Mouse (Mus musculus) heart, postnatal 25 days (tissue): ENCODE measurements around the gene Gzmm. TPM values are rescaled to one million over a fixed set of nuclear protein-coding genes. Genes with fewer than 3 reads are reported as not detected.

Experiments used
- total RNA-seq, 2 experiments: library from RNA; stranded (reverse); gene quantifications; 2 replicates each; pipeline ENCODE4 v1.2.3; 2021

The Gzmm gene
- total RNA-seq, 2 experiments from 2014 or later: 6.0 to 7.2 TPM

Other genes with a start within 250 kb of the Gzmm start
- not detected for gene Vmn2r83, start 220.3 kb upstream of the Gzmm start, total RNA-seq
- gene Plpp2, start 155.2 kb upstream of the Gzmm start, total RNA-seq: 1 to 10 TPM; 2.7 to 2.9 TPM
- gene Mier2, start 133.8 kb upstream of the Gzmm start, total RNA-seq: 10 to 100 TPM; 12.2 to 12.3 TPM
- not detected for gene Theg, start 101.7 kb upstream of the Gzmm start, total RNA-seq
- gene C2cd4c, start 75.0 kb upstream of the Gzmm start, total RNA-seq: not detected
- gene Shc2, start 51.1 kb upstream of the Gzmm start, total RNA-seq: 1 to 10 TPM; 2.2 to 2.4 TPM
- not detected for gene Odf3l2, start 43.3 kb upstream of the Gzmm start, total RNA-seq
- not detected for gene Madcam1, start 24.5 kb upstream of the Gzmm start, total RNA-seq
- gene Tpgs1, start 19.7 kb upstream of the Gzmm start, total RNA-seq: 10 to 100 TPM; 18.3 to 19.4 TPM
- gene Cdc34, start 6.8 kb upstream of the Gzmm start, total RNA-seq: 100 to 1,000 TPM; 183 to 190 TPM
- gene Bsg, start 15.5 kb downstream of the Gzmm start, total RNA-seq: 1,000 to 10,000 TPM; 1,236 to 1,242 TPM
- 10 to 100 TPM; 26.0 to 28.5 TPM for gene Hcn2, start 27.6 kb downstream of the Gzmm start, total RNA-seq
- 10 to 100 TPM; 37.0 to 38.6 TPM for gene Polrmt, start 57.6 kb downstream of the Gzmm start, total RNA-seq
- not detected for gene Fgf22, start 66.1 kb downstream of the Gzmm start, total RNA-seq
- 10 to 100 TPM; 21.2 to 22.8 TPM for gene Rnf126, start 77.9 kb downstream of the Gzmm start, total RNA-seq
- gene Fstl3, start 88.3 kb downstream of the Gzmm start, total RNA-seq: 1 to 10 TPM; 2.9 to 4.2 TPM
- gene Prss57, start 101.9 kb downstream of the Gzmm start, total RNA-seq: not detected
- gene Palm, start 104.6 kb downstream of the Gzmm start, total RNA-seq: 10 to 100 TPM; 70.3 to 77.3 TPM
- gene Misp, start 132.0 kb downstream of the Gzmm start, total RNA-seq: under 1 TPM; 0.59 to 0.70 TPM
- gene Ptbp1, start 165.4 kb downstream of the Gzmm start, total RNA-seq: 10 to 100 TPM; 54.6 to 59.3 TPM
- under 1 TPM in 1 of 2 experiments, not detected in 1; 0.44 TPM for gene Prtn3, start 185.5 kb downstream of the Gzmm start, total RNA-seq
- gene Plppr3, start 185.6 kb downstream of the Gzmm start, total RNA-seq: not detected
- gene Elane, start 197.2 kb downstream of the Gzmm start, total RNA-seq: not detected
- gene Cfd, start 201.8 kb downstream of the Gzmm start, total RNA-seq: 10 to 100 TPM; 11.1 to 61.8 TPM
- gene Med16, start 219.9 kb downstream of the Gzmm start, total RNA-seq: 10 to 100 TPM; 49.2 to 50.7 TPM
- not detected for gene Gm26602, start 221.8 kb downstream of the Gzmm start, total RNA-seq
- under 1 TPM; 0.14 to 0.18 TPM for gene Kiss1r, start 228.0 kb downstream of the Gzmm start, total RNA-seq
- gene R3hdm4, start 232.2 kb downstream of the Gzmm start, total RNA-seq: 10 to 100 TPM; 81.1 to 82.9 TPM
- 1 to 10 TPM; 1.9 to 2.0 TPM for gene Arid3a, start 238.0 kb downstream of the Gzmm start, total RNA-seq